Mouse (Mus musculus) large intestine, adult 2 months (tissue): ENCODE measurements around the gene Gatb. TPM values are rescaled to one million over a fixed set of nuclear protein-coding genes. Genes with fewer than 3 reads are reported as not detected.
"Not testable (repeated sequence)": the region's sequence is repeated elsewhere in the genome, so short reads cannot be mapped to it uniquely, and the experiment has no call there.

Source experiments
- DNase-seq: peaks from one replicate; pipeline ENCODE4 v3.0.0-alpha.2; 2012; ENCODE audit warnings: low read depth, low spot score
- WGBS: fragments of 180-500 bp; shearing (Covaris S2); methylation state at CpG from one replicate; pipeline ENCODE4 v1.1.7; 2018; 5-methylcytosine and 5-hydroxymethylcytosine counted together
- polyA plus RNA-seq: library from polyadenylated mRNA; depleted of rRNA; stranded (reverse); fragments of >200 nt; gene quantifications from 2 replicates; pipeline ENCODE4 v1.2.3, GENCODE M21; 2012; rRNA removed

Gene Gatb
- 6.0 and 6.1 TPM in 2 replicates for polyA plus RNA-seq

GRCm38 (mm10) chr3:85573864-85574830, at the start of gene Gatb:
Gatb (plus strand) TSS chr3:85574119.
- WGBS = under 1% methylated on average over 41 of the region's 41 CpGs

GRCm38 (mm10) chr3:85530601-85531161, 43.2 kb upstream of the Gatb start:
- 85% methylated on average over 8 of the region's 8 CpGs for WGBS
- DNase-seq = no peak

More at GRCm38 (mm10) chr3:85573864-85574830, at the start of gene Gatb:
- DNase-seq = peak; percentile 100

GRCm38 (mm10) chr3:85532376-85532775, 41.5 kb upstream of the Gatb start:
- WGBS = 84% methylated on average over 3 of the region's 3 CpGs
- no peak for DNase-seq

- no peak for DNase-seq
- 78% methylated on average over 3 of the region's 3 CpGs for WGBS
Measured at GRCm38 (mm10) chr3:85535042-85535441, 38.9 kb upstream of the Gatb start.

GRCm38 (mm10) chr3:85535621-85536520, 38.0 kb upstream of the Gatb start:
- WGBS = 68% methylated on average over 11 of the region's 11 CpGs
- no peak for DNase-seq

GRCm38 (mm10) chr3:85542765-85543164, 31.2 kb upstream of the Gatb start:
- 60% methylated on average over 3 of the region's 3 CpGs for WGBS
- no peak for DNase-seq

GRCm38 (mm10) chr3:85543652-85544051, 30.3 kb upstream of the Gatb start:
- no peak for DNase-seq
- 52% methylated on average over 2 of the region's 2 CpGs for WGBS

GRCm38 (mm10) chr3:85550312-85550711, 23.6 kb upstream of the Gatb start:
- DNase-seq = no peak
- 59% methylated on average over 4 of the region's 4 CpGs for WGBS

GRCm38 (mm10) chr3:85551352-85551751, 22.6 kb upstream of the Gatb start:
- no peak for DNase-seq
- WGBS = 66% methylated on average over 2 of the region's 2 CpGs

- DNase-seq = no peak
- WGBS = 82% methylated on average over 6 of the region's 6 CpGs
Measured at GRCm38 (mm10) chr3:85553731-85554277, 20.1 kb upstream of the Gatb start.

- no peak for DNase-seq
Measured at GRCm38 (mm10) chr3:85564603-85565002, 9.3 kb upstream of the Gatb start.

GRCm38 (mm10) chr3:85571276-85571675, 2.6 kb upstream of the Gatb start:
- 44% methylated on average over 2 of the region's 2 CpGs for WGBS
- peak; percentile 44 for DNase-seq

More at GRCm38 (mm10) chr3:85564603-85565002, 9.3 kb upstream of the Gatb start:
- 50% methylated on average over 2 of the region's 2 CpGs for WGBS

GRCm38 (mm10) chr3:85572502-85572901, 1.4 kb upstream of the Gatb start:
- 92% methylated on average over 8 of the region's 8 CpGs for WGBS
- DNase-seq = not testable (repeated sequence)

GRCm38 (mm10) chr3:85573216-85573863, 579 bp upstream of the Gatb start:
- no peak for DNase-seq
- WGBS = 20% methylated on average over 6 of the region's 6 CpGs

- DNase-seq = no peak
- 65% methylated on average over 2 of the region's 2 CpGs for WGBS
Measured at GRCm38 (mm10) chr3:85582726-85583125, 8.8 kb downstream of the Gatb start.

GRCm38 (mm10) chr3:85583194-85583593, 9.3 kb downstream of the Gatb start:
- WGBS = 88% methylated on average over 5 of the region's 5 CpGs

GRCm38 (mm10) chr3:85584966-85585365, 11.0 kb downstream of the Gatb start:
- 86% methylated on average over 4 of the region's 4 CpGs for WGBS
- no peak for DNase-seq

More at GRCm38 (mm10) chr3:85583194-85583593, 9.3 kb downstream of the Gatb start:
- no peak for DNase-seq

GRCm38 (mm10) chr3:85588701-85589100, 14.8 kb downstream of the Gatb start:
- DNase-seq = no peak
- WGBS = 36% methylated on average over 2 of the region's 2 CpGs
